Mouse (Mus musculus) embryonic fibroblast, embryonic 13.5 days (primary cell): ENCODE data around the gene Srp9. TPM values are rescaled to one million over a fixed set of nuclear protein-coding genes. Genes with fewer than 3 reads are reported as not detected.
"Not testable (repeated sequence)": the region's sequence is repeated elsewhere in the genome, so short reads cannot be mapped to it uniquely, and the experiment has no call there.

Source experiments
- H3K27ac ChIP-seq: 2 replicates; pipeline ENCODE4 v1.5.1; 2012; ENCODE audit warnings: low read length, control low read depth, inconsistent platforms; ENCODE audit not compliant: insufficient read depth
- H3K4me1 ChIP-seq: 2 replicates; pipeline ENCODE4 v1.6.1; 2011; ENCODE audit warnings: low read length; ENCODE audit not compliant: control insufficient read depth, insufficient read depth
- H3K4me3 ChIP-seq: 2 replicates; pipeline ENCODE4 v1.5.1; 2011; ENCODE audit warnings: mild to moderate bottlenecking, control low read depth, low read length; ENCODE audit not compliant: insufficient read depth
- CTCF ChIP-seq: IDR thresholded peaks from 2 replicates; pipeline ENCODE4 v1.5.1; 2011; ENCODE audit warnings: mild to moderate bottlenecking, control low read depth, low read length, moderate library complexity, borderline replicate concordance; ENCODE audit not compliant: insufficient read depth
- POLR2A ChIP-seq: IDR thresholded peaks from 2 replicates; pipeline ENCODE4 v1.6.1; 2011; ENCODE audit warnings: low read depth, mild to moderate bottlenecking, control low read depth, low read length, moderate library complexity
- polyA plus RNA-seq: library from polyadenylated mRNA; stranded (reverse); fragments of >200 nt; gene quantifications from 2 replicates; pipeline ENCODE4 v1.2.4, GENCODE M21; 2011; ENCODE audit warnings: low read depth; ENCODE audit not compliant: missing spikeins, insufficient read length

Srp9 gene
- polyA plus RNA-seq, 1 experiment, result 86.9 TPM

DNA sequence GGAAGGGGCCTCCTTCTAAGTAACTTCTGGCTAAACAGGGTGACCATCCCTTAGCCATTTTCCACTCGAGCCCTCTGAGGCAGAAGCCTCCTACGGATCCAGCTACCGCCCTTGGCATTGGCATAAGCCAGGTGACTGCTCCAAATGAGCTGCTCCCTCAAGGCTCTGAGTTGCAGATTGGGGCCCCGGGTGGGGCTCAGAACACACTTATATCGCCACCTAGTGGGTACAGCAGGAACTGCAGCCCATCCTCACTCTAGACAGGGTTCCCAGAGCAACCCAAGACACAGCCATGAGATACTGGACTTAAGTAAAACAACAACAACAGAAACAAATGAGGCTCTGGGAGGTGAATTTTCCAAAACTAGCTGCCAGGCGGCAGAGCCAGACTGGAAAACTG lies 15.8 kb downstream of the Srp9 start:
- TF ChIP-seq CTCF (peak; percentile 72; the same call in 1 of the 2 replicates), POLR2A (no peak)
- no peak overlapping the region for H3K4me3 ChIP-seq
- H3K27ac ChIP-seq, result no peak overlapping the region
- no peaks in the 10 kb centered on the region for H3K4me1 ChIP-seq

GRCm38 (mm10) chr1:182142725-182143124 lies 18.2 kb downstream of the Srp9 start:
- no peak overlapping the region for H3K4me3 ChIP-seq

DNA sequence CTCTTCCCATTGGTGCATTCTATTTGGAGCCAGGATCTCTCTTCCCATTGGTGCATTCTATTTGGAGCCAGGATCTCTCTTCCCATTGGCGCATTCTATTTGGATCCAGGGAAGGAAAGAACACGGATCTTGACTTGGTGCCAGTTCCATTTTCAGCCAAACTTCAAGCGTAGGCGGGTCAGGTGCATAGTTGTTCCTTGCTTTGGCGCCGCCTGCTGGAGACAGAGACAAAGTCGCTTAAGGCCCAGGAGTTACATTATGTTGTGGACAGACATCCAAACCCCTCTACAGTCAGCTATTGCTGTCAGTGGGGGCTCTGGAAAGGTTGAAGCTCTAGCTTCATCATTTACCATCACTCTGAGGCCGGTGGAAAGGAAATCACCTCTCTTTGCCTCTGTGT lies 18.8 kb downstream of the Srp9 start:
- TF ChIP-seq POLR2A (no peak), CTCF (0 out of 2 replicates have a peak, but pooled peaks have one; percentile 20)

More at GRCm38 (mm10) chr1:182142725-182143124, 18.2 kb downstream of the Srp9 start:
- TF ChIP-seq CTCF, result no peak
- no peak for TF ChIP-seq POLR2A
- H3K4me1 ChIP-seq, result no peaks in the 10 kb centered on the region
- no peak overlapping the region for H3K27ac ChIP-seq

DNA sequence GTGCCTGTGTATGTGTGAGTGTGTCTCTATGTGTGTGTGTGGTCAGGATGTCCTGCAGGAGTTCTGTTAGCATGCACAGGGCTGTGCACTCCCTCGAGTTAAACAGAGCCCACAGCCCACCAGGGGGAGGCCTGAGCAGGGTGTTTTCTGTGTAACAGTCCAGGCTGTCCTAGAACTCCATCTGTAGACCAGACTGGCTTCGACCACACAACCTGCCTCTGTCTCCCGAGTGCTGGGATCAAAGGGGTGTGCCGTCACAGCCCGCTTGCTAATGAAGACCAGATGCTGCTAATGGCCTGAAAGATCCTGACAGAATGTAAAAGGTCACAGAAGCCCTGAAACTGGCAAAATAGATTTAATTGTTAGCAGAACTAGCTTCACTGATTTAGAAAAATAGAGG lies 21.0 kb downstream of the Srp9 start:
- TF ChIP-seq POLR2A (no peak), CTCF (no peak)
- no peak overlapping the region for H3K27ac ChIP-seq
- H3K4me3 ChIP-seq, result no peak overlapping the region
- H3K4me1 ChIP-seq, result no peaks in the 10 kb centered on the region

More for the DNA sequence above, 18.8 kb downstream of the Srp9 start:
- H3K4me3 ChIP-seq, result no peak overlapping the region
- no peaks in the 10 kb centered on the region for H3K4me1 ChIP-seq
- no peak overlapping the region for H3K27ac ChIP-seq

DNA sequence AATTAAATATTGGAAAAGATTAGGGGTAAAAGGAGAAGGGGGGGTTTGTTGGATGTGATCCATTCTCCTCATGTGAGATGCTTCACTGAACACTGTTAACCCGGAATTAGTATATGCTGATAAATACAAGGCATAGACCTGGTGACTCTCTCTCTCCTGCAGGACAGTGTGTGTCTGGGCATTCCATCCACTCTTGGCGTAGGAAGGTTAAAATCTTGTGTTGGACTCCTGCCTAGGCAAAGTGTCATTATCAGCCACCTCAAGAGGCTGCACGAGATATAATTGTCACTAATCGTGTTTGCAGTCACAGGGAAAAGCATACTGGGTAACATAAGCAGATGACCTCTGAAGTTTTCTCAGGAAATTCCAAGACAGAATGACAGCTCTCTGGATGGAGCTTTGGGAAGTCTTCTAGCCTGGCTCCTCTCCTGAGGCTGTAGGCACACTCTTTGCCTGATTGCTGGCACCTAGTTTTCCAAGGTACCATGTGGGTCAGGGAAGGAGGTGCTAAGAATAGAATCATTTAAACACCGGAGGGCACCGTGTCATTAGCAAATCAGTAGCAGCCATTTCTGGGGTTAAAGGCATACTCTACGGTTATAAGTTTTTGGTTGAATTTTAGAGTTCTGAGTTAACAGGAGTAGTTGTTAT lies 24.5 kb downstream of the Srp9 start:
- Histone ChIP-seq H3K4me1 (no peaks in the 10 kb centered on the region), H3K27ac (no peak overlapping the region), H3K4me3 (no peak overlapping the region)
- TF ChIP-seq POLR2A (no peak), CTCF (no peak)

- Histone ChIP-seq H3K4me1 (no peaks in the 10 kb centered on the region), H3K4me3 (no peak overlapping the region), H3K27ac (no peak overlapping the region)
- TF ChIP-seq CTCF (no peak), POLR2A (no peak)
Measured at GRCm38 (mm10) chr1:182149966-182150365, 25.4 kb downstream of the Srp9 start.

- no peak overlapping the region for H3K4me3 ChIP-seq
- H3K27ac ChIP-seq, result no peak overlapping the region
- TF ChIP-seq POLR2A, result no peak
- TF ChIP-seq CTCF, result no peak
- H3K4me1 ChIP-seq, result no peaks in the 10 kb centered on the region
Measured at GRCm38 (mm10) chr1:182157734-182158133, 33.2 kb downstream of the Srp9 start.

DNA sequence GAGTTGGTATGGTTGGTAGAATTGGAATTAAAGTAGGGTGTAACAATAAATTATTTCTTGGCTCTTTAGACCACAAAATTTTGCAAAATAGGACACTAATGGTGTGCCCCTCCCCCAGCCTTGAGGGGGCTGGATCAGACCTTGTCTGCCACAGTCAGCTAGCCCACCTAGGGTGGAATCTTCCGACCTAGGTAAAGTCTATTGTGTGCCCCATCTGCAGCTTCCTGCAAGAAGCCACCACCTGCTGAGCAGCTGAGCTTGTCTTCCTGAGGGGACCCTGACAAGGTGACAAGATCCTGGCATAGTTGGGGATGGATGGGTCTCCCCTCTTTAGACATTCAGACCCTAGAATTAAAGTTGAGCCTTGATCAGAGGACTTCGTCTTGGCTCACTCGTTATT lies 35.0 kb downstream of the Srp9 start:
- Histone ChIP-seq H3K4me1 (no peaks in the 10 kb centered on the region), H3K4me3 (no peak overlapping the region), H3K27ac (no peak overlapping the region)
- TF ChIP-seq POLR2A (no peak), CTCF (no peak)

DNA sequence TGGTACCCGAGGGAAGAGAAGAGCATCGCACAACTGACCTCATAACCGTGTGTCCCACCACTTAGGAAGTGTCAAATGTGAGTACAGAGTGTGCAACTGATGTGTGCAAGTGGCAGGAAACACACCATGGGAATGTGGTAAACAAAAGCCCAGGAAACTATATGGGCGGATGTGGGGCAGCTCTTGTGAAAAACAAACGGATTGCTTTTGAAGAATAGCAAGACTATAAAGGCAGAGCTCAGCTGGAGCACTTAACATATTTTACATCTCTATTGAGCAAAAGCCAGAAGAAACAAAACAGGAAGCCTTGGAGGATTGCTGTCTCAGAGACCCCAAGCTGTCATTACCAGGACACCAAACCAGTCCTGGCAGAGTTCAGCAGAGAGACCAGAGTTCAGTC lies 38.4 kb downstream of the Srp9 start:
- Histone ChIP-seq H3K4me3 (no peak overlapping the region), H3K4me1 (no peaks in the 10 kb centered on the region), H3K27ac (no peak overlapping the region)
- TF ChIP-seq POLR2A (no peak), CTCF (no peak)

DNA sequence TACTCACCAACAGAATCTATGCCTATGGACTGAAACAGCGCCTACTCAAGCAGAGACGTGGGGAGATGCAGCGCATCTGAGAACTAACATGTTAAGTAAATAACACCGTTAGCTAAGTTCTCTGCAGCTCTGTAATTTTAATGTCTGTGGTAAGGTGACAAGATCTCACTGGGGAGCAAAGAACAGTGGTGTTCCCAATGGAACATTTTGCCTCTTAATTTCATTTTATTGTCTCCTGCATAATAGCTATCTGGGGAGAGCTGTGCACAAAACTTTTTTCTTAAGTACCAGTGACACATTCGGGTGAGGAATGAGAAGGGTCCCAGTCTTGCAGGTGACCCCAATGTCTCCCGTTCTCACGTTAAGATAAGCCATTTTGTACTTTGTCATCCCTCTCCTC lies 39.8 kb downstream of the Srp9 start, which contains the start of gene Vmn1r1:
Gene Vmn1r1, minus strand, starts transcription at position 101 of the 400 bp plus-strand sequence.
- Histone ChIP-seq H3K27ac (no peak within 1 kb of the TSS), H3K4me1 (no peaks in the 10 kb centered on the region), H3K4me3 (no peak within 1 kb of the TSS)
- TF ChIP-seq CTCF (no peak), POLR2A (no peak)

DNA sequence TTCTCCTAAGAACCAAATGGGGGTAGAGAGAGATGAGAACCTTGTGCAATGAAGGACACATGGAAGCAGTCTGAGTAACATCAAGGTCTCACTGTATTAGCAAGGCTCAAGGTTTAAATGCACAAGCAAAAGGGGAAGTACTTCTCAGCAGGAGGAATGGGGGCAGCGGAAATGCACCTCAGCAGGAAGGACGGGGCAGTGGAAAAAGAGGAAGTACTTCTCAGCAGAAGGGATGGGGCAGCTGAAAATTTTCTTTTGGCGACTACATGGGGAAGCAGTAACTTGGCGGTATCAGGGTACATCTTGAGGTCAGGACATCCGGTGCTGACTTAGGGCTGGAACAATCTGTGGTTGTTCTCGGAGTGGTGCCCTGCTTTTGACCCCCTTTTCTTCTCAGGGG lies 45.7 kb downstream of the Srp9 start:
- H3K4me3 ChIP-seq, H3K27ac ChIP-seq, H3K4me1 ChIP-seq: not testable (repeated sequence)

DNA sequence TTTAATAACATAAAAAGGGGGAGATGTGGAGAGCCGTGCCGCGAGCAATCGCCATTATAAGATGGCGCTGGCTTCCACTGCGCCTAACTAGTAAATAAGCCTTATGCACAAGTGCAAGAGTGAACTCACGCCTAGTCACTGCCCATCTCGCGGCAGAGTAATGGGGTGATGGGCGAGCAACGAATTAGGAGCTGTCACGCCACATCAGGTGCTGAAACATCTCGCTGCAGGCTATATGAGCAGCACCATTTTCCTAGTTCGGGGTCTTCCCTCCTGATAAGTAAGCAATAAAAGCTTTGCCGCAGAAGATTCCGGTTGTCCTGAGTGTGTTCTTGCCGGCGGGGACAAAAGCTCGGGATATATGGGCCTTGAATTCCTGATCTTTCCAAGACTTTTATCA lies 52.4 kb downstream of the Srp9 start:
- not testable (repeated sequence) for H3K27ac ChIP-seq, H3K4me1 ChIP-seq, H3K4me3 ChIP-seq
